Mouse (Mus musculus) liver, embryonic 15.5 days (tissue): Measurements from ENCODE around the gene AL607142.1. TPM values are rescaled to one million over a fixed set of nuclear protein-coding genes. Genes with fewer than 3 reads are reported as not detected.

ENCODE experiments used
- ATAC-seq: fragments of 200-750 bp; cut with Nextera tagmentation; 2 replicates; pipeline ENCODE4 v1.8.0; 2017; ENCODE audit warnings: moderate number of reproducible peaks, mild to moderate bottlenecking, moderate library complexity; ENCODE audit not compliant: insufficient read depth
- H3K27ac ChIP-seq: fragments of 300-500 bp; sonication (generic); replicated peaks from 2 replicates; pipeline ENCODE4 v1.5.1; 2015; ENCODE audit warnings: mild to moderate bottlenecking, inconsistent platforms
- H3K27me3 ChIP-seq: fragments of 300-500 bp; sonication (generic); 2 replicates; pipeline ENCODE4 v1.6.1; 2015; ENCODE audit warnings: mild to moderate bottlenecking, inconsistent platforms
- H3K36me3 ChIP-seq: fragments of 300-500 bp; sonication (generic); replicated peaks from 2 replicates; pipeline ENCODE4 v1.6.1; 2015; ENCODE audit warnings: moderate library complexity, mild to moderate bottlenecking, inconsistent platforms
- H3K4me1 ChIP-seq: fragments of 300-500 bp; sonication (generic); replicated peaks from 2 replicates; pipeline ENCODE4 v1.6.1; 2015; ENCODE audit warnings: inconsistent platforms
- H3K4me2 ChIP-seq: fragments of 300-500 bp; sonication (generic); 2 replicates; pipeline ENCODE4 v1.6.1; 2015; ENCODE audit warnings: moderate library complexity, mild to moderate bottlenecking, inconsistent platforms
- H3K4me3 ChIP-seq: fragments of 300-500 bp; sonication (generic); replicated peaks from 2 replicates; pipeline ENCODE4 v1.5.1; 2015; ENCODE audit warnings: mild to moderate bottlenecking, inconsistent platforms
- H3K9ac ChIP-seq: fragments of 300-500 bp; sonication (generic); 2 replicates; pipeline ENCODE4 v1.6.1; 2015; ENCODE audit warnings: moderate library complexity, mild to moderate bottlenecking, inconsistent platforms
- H3K9me3 ChIP-seq: fragments of 300-500 bp; sonication (generic); replicated peaks from 2 replicates; pipeline ENCODE4 v1.6.1; 2016; ENCODE audit warnings: inconsistent platforms
- WGBS: fragments of 180-500 bp; shearing (Covaris S2); methylation state at CpG from one replicate; pipeline ENCODE4 v1.1.7; 2015; ENCODE audit warnings: mixed read lengths; ENCODE audit not compliant: insufficient replicate concordance; 5-methylcytosine and 5-hydroxymethylcytosine counted together
- polyA plus RNA-seq: library from polyadenylated mRNA; unstranded; fragments of >200 nt; fragmentation: Nextera tagmentation; extraction: Ambion mirVana; gene quantifications from 2 replicates; pipeline ENCODE4 v1.2.1, GENCODE M21; 2015

The AL607142.1 gene
- polyA plus RNA-seq, 1 experiment from 2014 or later, result not detected

DNA sequence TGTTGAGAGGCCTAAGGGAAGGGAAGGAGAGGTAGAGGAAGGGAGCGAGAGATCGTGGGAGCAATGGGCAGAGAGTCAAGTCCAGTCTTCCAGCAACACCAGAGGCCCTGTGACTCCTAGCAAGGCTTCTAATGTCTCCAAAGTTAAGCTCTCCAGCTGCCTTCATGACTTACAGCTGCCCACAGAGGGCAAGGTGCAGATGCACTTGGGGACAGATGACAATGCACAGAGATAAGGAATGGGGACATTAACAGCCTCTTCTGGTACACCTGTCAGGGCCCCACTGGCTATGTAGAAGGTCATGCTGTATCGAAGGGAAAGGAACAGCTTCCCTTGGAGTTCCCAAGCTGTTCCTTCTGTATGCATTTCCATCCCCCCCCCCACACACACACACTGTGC, 4.8 kb downstream of the AL607142.1 start:
- Histone ChIP-seq H3K36me3 (no peaks in the 10 kb centered on the region), H3K9me3 (no peaks in the 10 kb centered on the region), H3K4me2 (no peak overlapping the region), H3K27me3 (no peaks in the 10 kb centered on the region), H3K4me1 (no peaks in the 10 kb centered on the region), H3K27ac (no peak overlapping the region), H3K4me3 (no peak overlapping the region), H3K9ac (no peak overlapping the region)
- 73% methylated on average over 3 of the region's 3 CpGs for WGBS
- ATAC-seq, result no peak

- Histone ChIP-seq H3K9ac (no peak overlapping the region), H3K36me3 (no peaks in the 10 kb centered on the region), H3K4me3 (no peak overlapping the region), H3K27ac (no peak overlapping the region), H3K27me3 (no peaks in the 10 kb centered on the region), H3K9me3 (no peaks in the 10 kb centered on the region), H3K4me1 (no peaks in the 10 kb centered on the region), H3K4me2 (no peak overlapping the region)
- WGBS, result 39% methylated on average over 3 of the region's 3 CpGs
- ATAC-seq, result no peak
These were observed 6.6 kb downstream of the AL607142.1 start for GRCm38 (mm10) chr4:120071411-120071810.

- H3K27ac ChIP-seq, result no peak overlapping the region
- no peak for ATAC-seq
- no peaks in the 10 kb centered on the region for H3K9me3 ChIP-seq
- no peaks in the 10 kb centered on the region for H3K36me3 ChIP-seq
- 56% methylated on average over 15 of the region's 15 CpGs for WGBS
- no peak overlapping the region for H3K4me3 ChIP-seq
- no peaks in the 10 kb centered on the region for H3K27me3 ChIP-seq
- no peak overlapping the region for H3K9ac ChIP-seq
- no peak overlapping the region for H3K4me2 ChIP-seq
- H3K4me1 ChIP-seq, result no peaks in the 10 kb centered on the region
These were observed 7.2 kb downstream of the AL607142.1 start for GRCm38 (mm10) chr4:120071842-120072507.

DNA sequence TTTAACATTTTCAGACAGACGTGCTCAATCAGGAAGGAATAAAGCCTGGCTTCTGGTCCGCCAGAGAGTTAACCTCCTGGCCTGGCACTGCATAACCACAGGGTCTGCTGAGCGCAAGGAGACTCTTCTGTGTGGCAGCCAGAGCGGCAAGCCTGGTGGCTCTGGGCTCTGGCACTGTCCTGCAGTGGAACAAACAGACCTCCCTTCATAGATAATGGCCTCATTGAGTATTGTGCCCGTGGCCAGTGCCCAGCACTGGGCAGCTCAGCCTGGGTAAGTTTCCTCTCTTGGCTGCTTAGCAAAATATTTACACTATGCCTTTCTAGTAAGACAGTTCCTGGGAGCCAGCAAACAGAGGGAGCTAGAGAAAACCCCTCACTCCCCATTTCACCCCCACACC, 9.3 kb downstream of the AL607142.1 start:
- Histone ChIP-seq H3K36me3 (no peaks in the 10 kb centered on the region), H3K9ac (no peak overlapping the region), H3K9me3 (no peaks in the 10 kb centered on the region), H3K27ac (no peak overlapping the region), H3K27me3 (no peaks in the 10 kb centered on the region), H3K4me2 (no peak overlapping the region), H3K4me3 (no peak overlapping the region), H3K4me1 (no peaks in the 10 kb centered on the region)
- ATAC-seq, result no peak
- 54% methylated on average over 5 of the region's 5 CpGs for WGBS

GRCm38 (mm10) chr4:120077322-120077721, 12.5 kb downstream of the AL607142.1 start:
- Histone ChIP-seq H3K27ac (no peak overlapping the region), H3K4me3 (no peak overlapping the region), H3K4me1 (no peaks in the 10 kb centered on the region), H3K36me3 (no peaks in the 10 kb centered on the region), H3K27me3 (no peaks in the 10 kb centered on the region), H3K9me3 (no peaks in the 10 kb centered on the region), H3K4me2 (no peak overlapping the region), H3K9ac (no peak overlapping the region)
- no peak for ATAC-seq
- 67% methylated on average over 8 of the region's 8 CpGs for WGBS

- Histone ChIP-seq H3K36me3 (no peaks in the 10 kb centered on the region), H3K4me3 (no peak overlapping the region), H3K27ac (no peak overlapping the region), H3K4me2 (no peak overlapping the region), H3K9me3 (no peaks in the 10 kb centered on the region), H3K4me1 (no peaks in the 10 kb centered on the region), H3K27me3 (no peaks in the 10 kb centered on the region), H3K9ac (no peak overlapping the region)
- WGBS, result 47% methylated on average over 5 of the region's 5 CpGs
- ATAC-seq, result no peak
These were observed 17.7 kb downstream of the AL607142.1 start for GRCm38 (mm10) chr4:120082527-120082926.

GRCm38 (mm10) chr4:120083700-120084099, 18.9 kb downstream of the AL607142.1 start:
- no peak overlapping the region for H3K4me3 ChIP-seq
- no peak overlapping the region for H3K9ac ChIP-seq
- H3K27me3 ChIP-seq, result no peaks in the 10 kb centered on the region
- H3K4me1 ChIP-seq, result no peaks in the 10 kb centered on the region
- no peak overlapping the region for H3K4me2 ChIP-seq
- no peak for ATAC-seq
- 54% methylated on average over 3 of the region's 3 CpGs for WGBS
- H3K36me3 ChIP-seq, result no peaks in the 10 kb centered on the region
- no peaks in the 10 kb centered on the region for H3K9me3 ChIP-seq
- H3K27ac ChIP-seq, result no peak overlapping the region

DNA sequence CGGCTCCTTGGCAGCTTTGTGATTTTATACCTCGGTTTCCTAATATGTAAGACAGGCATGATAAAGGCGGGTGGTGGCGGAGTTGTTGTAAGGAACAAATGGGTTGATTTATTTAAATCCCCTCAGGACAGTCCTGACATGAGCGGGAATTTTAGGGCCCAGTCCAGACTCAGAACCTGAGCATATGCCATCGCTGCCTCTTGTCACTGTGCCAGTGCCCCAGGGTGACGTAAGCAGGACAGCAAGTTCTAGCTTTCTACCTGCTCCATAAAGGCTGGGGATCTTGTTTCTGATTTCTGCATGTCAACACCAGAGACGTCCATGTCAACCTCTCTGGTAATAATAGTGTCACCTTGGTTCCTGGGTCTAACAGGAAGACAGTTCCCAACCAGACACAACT, 24.7 kb downstream of the AL607142.1 start:
- Histone ChIP-seq H3K36me3 (no peaks in the 10 kb centered on the region), H3K4me1 (no peaks in the 10 kb centered on the region), H3K4me2 (no peak overlapping the region), H3K27ac (no peak overlapping the region), H3K27me3 (no peaks in the 10 kb centered on the region), H3K9ac (no peak overlapping the region), H3K4me3 (no peak overlapping the region), H3K9me3 (no peaks in the 10 kb centered on the region)
- ATAC-seq, result no peak
- 63% methylated on average over 8 of the region's 8 CpGs for WGBS

DNA sequence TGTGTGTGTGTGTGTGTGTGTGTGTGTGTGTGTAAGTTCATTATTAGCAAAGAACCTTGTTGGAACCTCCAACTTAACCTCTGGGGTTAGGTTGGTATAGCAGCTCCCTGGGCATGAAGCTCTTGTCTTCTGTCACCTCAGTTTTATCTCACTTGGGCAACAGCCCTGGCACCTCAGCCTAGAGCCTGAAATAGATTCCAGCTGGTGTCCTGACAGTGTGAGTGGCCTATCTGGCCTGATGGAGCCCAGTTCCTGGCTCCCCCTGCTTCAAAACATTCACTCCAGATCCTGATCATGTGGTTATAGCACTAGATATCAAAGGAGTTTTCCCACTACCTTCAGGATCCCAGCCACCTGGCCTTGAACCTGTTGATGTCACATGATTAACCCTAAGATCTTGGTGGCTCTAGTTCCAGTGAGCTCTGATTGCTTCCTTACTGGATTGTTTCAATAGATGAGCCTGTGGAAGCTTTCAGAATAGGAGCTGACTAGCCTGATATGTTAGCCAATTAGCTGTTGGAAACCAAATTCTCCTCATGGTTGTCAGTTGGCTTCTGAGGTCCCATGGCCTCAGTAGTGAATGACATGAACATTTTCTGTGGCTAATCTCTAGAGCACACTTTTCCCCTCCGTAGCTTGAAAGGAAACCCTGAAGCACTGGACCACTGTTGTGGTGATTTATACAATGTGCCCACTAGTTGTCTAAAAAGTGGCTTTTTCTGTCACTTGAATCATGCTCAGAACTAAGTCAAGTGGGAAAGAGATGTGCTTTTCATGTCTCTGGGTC, 27.4 kb downstream of the AL607142.1 start:
- no peak for ATAC-seq
- H3K4me3 ChIP-seq, result no peak overlapping the region
- H3K9me3 ChIP-seq, result no peaks in the 10 kb centered on the region
- H3K36me3 ChIP-seq, result no peaks in the 10 kb centered on the region
- H3K27me3 ChIP-seq, result no peaks in the 10 kb centered on the region
- 38% methylated on average over 1 of the region's 1 CpGs for WGBS
- no peaks in the 10 kb centered on the region for H3K4me1 ChIP-seq
- no peak overlapping the region for H3K27ac ChIP-seq
- H3K9ac ChIP-seq, result no peak overlapping the region
- no peak overlapping the region for H3K4me2 ChIP-seq

GRCm38 (mm10) chr4:120096935-120097334, 32.1 kb downstream of the AL607142.1 start:
- H3K9ac ChIP-seq, result no peak overlapping the region
- H3K4me1 ChIP-seq, result no peaks in the 10 kb centered on the region
- 80% methylated on average over 19 of the region's 19 CpGs for WGBS
- ATAC-seq, result no peak
- no peak overlapping the region for H3K4me2 ChIP-seq
- no peaks in the 10 kb centered on the region for H3K27me3 ChIP-seq
- H3K36me3 ChIP-seq, result no peaks in the 10 kb centered on the region
- no peak overlapping the region for H3K27ac ChIP-seq
- H3K9me3 ChIP-seq, result no peaks in the 10 kb centered on the region
- H3K4me3 ChIP-seq, result no peak overlapping the region

DNA sequence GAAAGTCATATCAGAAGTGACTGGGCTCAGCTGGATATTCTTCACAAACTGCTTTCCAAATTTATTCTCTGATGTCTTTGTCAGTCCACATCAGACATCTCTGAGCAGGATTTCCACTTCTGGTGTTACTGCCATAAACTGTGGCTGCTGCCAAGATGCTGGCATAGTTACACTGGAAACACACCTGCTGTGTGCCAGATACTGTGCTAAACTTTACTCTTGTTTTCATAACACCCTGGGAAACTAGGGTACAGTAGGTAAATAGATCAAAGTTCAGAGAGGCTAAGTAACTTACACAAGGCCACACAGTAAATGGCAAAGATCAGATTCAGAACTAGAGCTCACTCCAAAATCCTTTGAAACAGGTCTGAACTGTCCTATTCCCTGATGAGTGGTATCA, 36.4 kb downstream of the AL607142.1 start:
- no peak for ATAC-seq
- Histone ChIP-seq H3K36me3 (no peaks in the 10 kb centered on the region), H3K4me1 (no peaks in the 10 kb centered on the region), H3K27ac (no peak overlapping the region), H3K9me3 (no peaks in the 10 kb centered on the region), H3K4me3 (no peak overlapping the region), H3K27me3 (no peaks in the 10 kb centered on the region), H3K4me2 (no peak overlapping the region), H3K9ac (no peak overlapping the region)

GRCm38 (mm10) chr4:120104599-120104998, 39.8 kb downstream of the AL607142.1 start:
- H3K4me3 ChIP-seq, result no peak overlapping the region
- no peak for ATAC-seq

More at GRCm38 (mm10) chr4:120104599-120104998, 39.8 kb downstream of the AL607142.1 start:
- Histone ChIP-seq H3K4me2 (no peak overlapping the region), H3K4me1 (no peaks in the 10 kb centered on the region), H3K36me3 (no peaks in the 10 kb centered on the region), H3K27ac (no peak overlapping the region), H3K9me3 (no peaks in the 10 kb centered on the region), H3K27me3 (no peaks in the 10 kb centered on the region), H3K9ac (no peak overlapping the region)
- 36% methylated on average over 5 of the region's 5 CpGs for WGBS
